Mouse (Mus musculus): ENCODE results near the gene Trpm5. TPM values are rescaled to one million over a fixed set of nuclear protein-coding genes. Genes with fewer than 3 reads are reported as not detected.

Gene Trpm5
- polyA plus RNA-seq, 1 experiment from 2014 or later = 0.72 TPM

- peak; percentile 97 for ATAC-seq
- H3K36me3 ChIP-seq (ENCODE audit: insufficient read depth, low read length) = peaks cover 34% of the 10 kb centered on the region
- 1% methylated on average over 51 of the region's 51 CpGs for WGBS
Measured at GRCm38 (mm10) chr7:143068882-143069591, 25.4 kb downstream of the Trpm5 start, which contains the start of gene Tssc4. TSS of gene Tssc4 (plus strand) at chr7:143069249.

GRCm38 (mm10) chr7:143068316-143068881 is 26.0 kb downstream of the Trpm5 start:
- Histone ChIP-seq H3K27me3 (replicated peaks; ENCODE audit: insufficient read depth, low read length) (no peaks in the 10 kb centered on the region), H3K27ac (ENCODE audit: low read length) (peak overlapping the region; percentile 90), H3K4me2 (replicated peaks; ENCODE audit: low read depth, low read length) (peak overlapping the region; percentile 85), H3K36me3 (ENCODE audit: insufficient read depth, low read length) (peaks cover 39% of the 10 kb centered on the region), H3K4me3 (ENCODE audit: low read depth, low read length) (no peak overlapping the region), H3K9ac (replicated peaks; ENCODE audit: low read depth) (no peak overlapping the region), H3K9me3 (ENCODE audit: low read length) (no peaks in the 10 kb centered on the region), H3K4me1 (ENCODE audit: insufficient read depth, low read depth, low read length) (peaks cover 16% of the 10 kb centered on the region; the same call in 1 of the 2 replicates)
- TF ChIP-seq EP300 (IDR thresholded peaks at IDR 0.05) = no peak
- no peak for TF ChIP-seq CTCF (IDR thresholded peaks at IDR 0.05)
- ATAC-seq = no peak
- DNase-seq (ENCODE audit: low spot score) = peak; percentile 24
- WGBS = 52% methylated on average over 13 of the region's 13 CpGs

More at GRCm38 (mm10) chr7:143068882-143069591, 25.4 kb downstream of the Trpm5 start, which contains the start of gene Tssc4:
- Histone ChIP-seq H3K4me2 (replicated peaks; ENCODE audit: low read depth, low read length) (peak within 1 kb of the TSS; percentile 85), H3K9me3 (ENCODE audit: low read length) (no peaks in the 10 kb centered on the region), H3K4me1 (ENCODE audit: insufficient read depth, low read depth, low read length) (peaks cover 16% of the 10 kb centered on the region; the same call in 1 of the 2 replicates), H3K9ac (replicated peaks; ENCODE audit: low read depth) (peak within 1 kb of the TSS; percentile 83), H3K27ac (ENCODE audit: low read length) (peak within 1 kb of the TSS; percentile 90), H3K27me3 (replicated peaks; ENCODE audit: insufficient read depth, low read length) (no peaks in the 10 kb centered on the region), H3K4me3 (ENCODE audit: low read depth, low read length) (peak within 1 kb of the TSS; percentile 69)
- peak; percentile 100 for DNase-seq (ENCODE audit: low spot score)
- TF ChIP-seq CTCF (IDR thresholded peaks at IDR 0.05) = no peak
- peak; percentile 93 for TF ChIP-seq EP300 (IDR thresholded peaks at IDR 0.05)

- Histone ChIP-seq H3K4me2 (replicated peaks; ENCODE audit: low read depth, low read length) (no peak overlapping the region), H3K4me1 (ENCODE audit: insufficient read depth, low read depth, low read length) (peaks cover 16% of the 10 kb centered on the region; the same call in 1 of the 2 replicates), H3K9ac (replicated peaks; ENCODE audit: low read depth) (no peak overlapping the region), H3K4me3 (ENCODE audit: low read depth, low read length) (no peak overlapping the region), H3K27me3 (replicated peaks; ENCODE audit: insufficient read depth, low read length) (no peaks in the 10 kb centered on the region), H3K27ac (ENCODE audit: low read length) (peak overlapping the region; percentile 90; the same call in 1 of the 2 replicates), H3K36me3 (ENCODE audit: insufficient read depth, low read length) (peaks cover 44% of the 10 kb centered on the region), H3K9me3 (ENCODE audit: low read length) (no peaks in the 10 kb centered on the region)
- no peak for TF ChIP-seq EP300 (IDR thresholded peaks at IDR 0.05)
- no peak for TF ChIP-seq CTCF (IDR thresholded peaks at IDR 0.05)
- ATAC-seq = no peak
- 75% methylated on average over 3 of the region's 3 CpGs for WGBS
- DNase-seq (ENCODE audit: low spot score) = no peak
Measured at GRCm38 (mm10) chr7:143067897-143068296, 26.5 kb downstream of the Trpm5 start.

- H3K9me3 ChIP-seq (ENCODE audit: low read length) = no peaks in the 10 kb centered on the region
- ATAC-seq (no peak), DNase-seq (ENCODE audit: low spot score) (no peak)
- H3K27me3 ChIP-seq (replicated peaks; ENCODE audit: insufficient read depth, low read length) = no peaks in the 10 kb centered on the region
- H3K9ac ChIP-seq (replicated peaks; ENCODE audit: low read depth) = no peak overlapping the region
- TF ChIP-seq CTCF (IDR thresholded peaks at IDR 0.05) = no peak
- TF ChIP-seq EP300 (IDR thresholded peaks at IDR 0.05) = no peak
- peaks cover 48% of the 10 kb centered on the region for H3K36me3 ChIP-seq (ENCODE audit: insufficient read depth, low read length)
- peaks cover 16% of the 10 kb centered on the region; the same call in 1 of the 2 replicates for H3K4me1 ChIP-seq (ENCODE audit: insufficient read depth, low read depth, low read length)
- no peak overlapping the region for H3K4me2 ChIP-seq (replicated peaks; ENCODE audit: low read depth, low read length)
- H3K4me3 ChIP-seq (ENCODE audit: low read depth, low read length) = no peak overlapping the region
- WGBS = 72% methylated on average over 2 of the region's 2 CpGs
- H3K27ac ChIP-seq (ENCODE audit: low read length) = no peak overlapping the region
Measured at GRCm38 (mm10) chr7:143067469-143067868, 27.0 kb downstream of the Trpm5 start.

- DNase-seq (ENCODE audit: low spot score) (no peak), ATAC-seq (no peak)
- H3K9me3 ChIP-seq (ENCODE audit: low read length) = no peaks in the 10 kb centered on the region
- 92% methylated on average over 2 of the region's 2 CpGs for WGBS
- H3K4me3 ChIP-seq (ENCODE audit: low read depth, low read length) = no peak overlapping the region
- TF ChIP-seq CTCF (IDR thresholded peaks at IDR 0.05) (no peak), EP300 (IDR thresholded peaks at IDR 0.05) (no peak)
- H3K36me3 ChIP-seq (ENCODE audit: insufficient read depth, low read length) = peaks cover 54% of the 10 kb centered on the region
- no peaks in the 10 kb centered on the region for H3K27me3 ChIP-seq (replicated peaks; ENCODE audit: insufficient read depth, low read length)
- no peak overlapping the region for H3K27ac ChIP-seq (ENCODE audit: low read length)
- H3K4me2 ChIP-seq (replicated peaks; ENCODE audit: low read depth, low read length) = no peak overlapping the region
- no peak overlapping the region for H3K9ac ChIP-seq (replicated peaks; ENCODE audit: low read depth)
- H3K4me1 ChIP-seq (ENCODE audit: insufficient read depth, low read depth, low read length) = peaks cover 16% of the 10 kb centered on the region; the same call in 1 of the 2 replicates
Measured at GRCm38 (mm10) chr7:143065692-143066091, 28.8 kb downstream of the Trpm5 start.

- no peak for ATAC-seq
Measured at GRCm38 (mm10) chr7:143064226-143064625, 30.2 kb downstream of the Trpm5 start.

More at GRCm38 (mm10) chr7:143064226-143064625, 30.2 kb downstream of the Trpm5 start:
- Histone ChIP-seq H3K36me3 (ENCODE audit: insufficient read depth, low read length) (peaks cover 54% of the 10 kb centered on the region), H3K4me3 (ENCODE audit: low read depth, low read length) (no peak overlapping the region), H3K4me2 (replicated peaks; ENCODE audit: low read depth, low read length) (no peak overlapping the region), H3K27ac (ENCODE audit: low read length) (no peak overlapping the region), H3K4me1 (ENCODE audit: insufficient read depth, low read depth, low read length) (peaks cover 7% of the 10 kb centered on the region; the same call in 1 of the 2 replicates), H3K9ac (replicated peaks; ENCODE audit: low read depth) (no peak overlapping the region), H3K9me3 (ENCODE audit: low read length) (no peaks in the 10 kb centered on the region), H3K27me3 (replicated peaks; ENCODE audit: insufficient read depth, low read length) (no peaks in the 10 kb centered on the region)
- 76% methylated on average over 6 of the region's 6 CpGs for WGBS
- DNase-seq (ENCODE audit: low spot score) = no peak
- TF ChIP-seq EP300 (IDR thresholded peaks at IDR 0.05) (no peak), CTCF (IDR thresholded peaks at IDR 0.05) (no peak)
